Mouse (Mus musculus) brain, embryonic 18.5 days (tissue): Measurements from ENCODE around the gene Rhoj.
"Not testable (repeated sequence)": the region's sequence is repeated elsewhere in the genome, so short reads cannot be mapped to it uniquely, and the experiment has no call there.

Experiments
- DNase-seq: peaks from one replicate; pipeline ENCODE4 v3.0.0-alpha.2; 2012; ENCODE audit warnings: low read depth, low spot score

Gene Rhoj

DNA sequence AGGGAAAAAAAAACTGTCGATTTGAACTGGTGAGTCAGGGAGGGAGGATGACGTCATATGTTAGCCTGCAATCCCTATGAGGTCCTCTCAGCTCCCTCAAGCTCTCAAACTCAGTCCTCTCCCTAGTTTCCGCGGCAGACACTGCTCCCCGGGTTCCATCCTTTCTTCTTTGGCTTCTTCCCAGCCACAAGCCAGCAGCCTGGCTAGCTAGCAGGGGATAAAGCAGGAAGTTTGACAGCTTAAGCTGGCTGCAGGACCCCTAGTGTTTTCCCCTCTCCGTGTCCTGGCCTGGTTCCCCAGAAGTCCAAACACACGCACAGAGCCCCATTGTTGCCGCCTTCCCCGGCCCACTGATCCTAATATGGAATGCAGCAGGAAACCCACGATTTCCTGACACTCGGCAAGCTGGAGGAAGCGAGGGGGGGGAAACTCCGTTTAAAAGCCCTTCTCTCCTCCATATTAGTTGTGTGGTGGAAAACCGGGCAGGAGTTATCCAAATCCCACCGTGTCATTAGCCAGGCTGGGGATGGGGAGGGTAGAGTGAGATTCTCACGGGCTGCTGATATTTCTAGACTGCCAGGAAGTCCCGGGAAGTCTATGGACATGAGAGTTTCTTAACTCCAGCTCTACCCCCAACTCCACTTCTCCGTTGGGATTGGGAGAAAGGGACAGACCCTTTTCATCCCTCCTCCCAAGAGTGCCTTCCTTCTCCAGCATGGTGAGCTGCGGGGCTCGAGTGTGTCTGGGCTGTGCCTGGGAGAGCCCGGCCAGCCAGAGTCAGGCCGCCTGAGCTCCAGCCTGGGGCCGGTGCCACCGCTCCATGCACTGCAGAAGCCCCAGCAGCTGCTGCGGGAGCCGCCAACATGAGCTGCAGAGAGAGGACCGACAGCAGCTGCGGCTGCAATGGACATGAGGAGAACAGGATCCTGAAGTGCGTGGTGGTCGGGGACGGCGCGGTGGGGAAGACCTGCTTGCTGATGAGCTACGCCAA is at the start of gene Rhoj:
Gene Rhoj, plus strand, starts transcription at position 362 of the 991 bp plus-strand sequence.
- DNase-seq: peak; percentile 28

DNA sequence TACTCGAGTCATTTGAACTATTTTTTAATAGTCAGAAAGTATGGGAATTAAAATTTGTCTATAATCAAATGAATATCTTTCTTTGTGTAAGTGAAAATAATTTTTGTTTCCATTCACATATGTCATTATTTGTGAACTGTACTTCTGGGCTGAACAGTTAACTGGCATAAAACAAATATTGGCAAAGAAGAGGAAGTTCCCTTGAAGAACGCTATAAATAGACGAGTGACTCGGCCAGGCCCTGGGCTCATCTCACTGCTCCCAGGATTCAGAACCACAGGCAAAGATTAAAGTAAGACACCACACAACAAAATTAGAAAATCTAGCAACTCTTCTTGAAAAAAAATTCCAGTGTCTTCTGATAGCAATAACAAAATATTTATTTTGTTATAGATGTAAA is 36.4 kb upstream of the Rhoj start:
- no peak for DNase-seq

DNA sequence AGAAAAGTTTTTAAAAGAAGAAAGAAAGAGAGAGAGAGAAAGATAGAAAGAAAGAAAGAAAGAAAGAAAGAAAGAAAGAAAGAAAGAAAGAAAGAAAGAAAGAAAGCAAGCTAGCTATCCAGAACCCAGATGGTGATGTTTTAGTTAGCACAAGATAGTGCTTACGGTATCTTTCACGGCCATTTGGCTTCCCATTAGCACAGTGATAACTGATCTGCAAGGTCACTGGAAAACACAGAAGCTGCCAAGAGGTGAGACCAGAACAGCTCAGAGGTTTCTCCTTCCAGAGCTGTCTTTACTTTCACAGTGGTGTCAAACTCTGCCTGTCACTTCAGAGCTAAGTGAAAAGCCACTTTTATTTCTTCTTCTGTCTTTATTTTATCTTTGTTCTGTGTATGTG is 32.4 kb upstream of the Rhoj start:
- no peak for DNase-seq

DNA sequence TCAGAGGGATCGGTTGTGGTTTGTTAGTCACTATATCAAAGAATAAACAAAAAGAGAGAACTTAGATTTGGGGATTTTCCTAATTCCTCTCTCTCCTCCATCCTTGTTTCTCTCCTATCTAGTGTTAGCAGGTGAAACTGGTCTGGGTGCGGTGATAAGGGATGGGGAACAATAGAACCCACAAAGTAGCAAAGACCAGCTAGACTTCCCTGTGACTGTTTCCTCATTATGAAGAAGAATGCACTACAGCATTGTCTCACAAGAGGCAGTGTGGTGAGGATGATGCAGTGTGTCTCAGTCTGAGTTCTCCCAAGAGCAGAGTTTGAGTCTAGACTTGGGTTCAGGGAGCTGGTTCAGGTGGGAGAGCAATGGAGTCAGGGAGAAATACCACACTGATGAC is 30.7 kb upstream of the Rhoj start:
- DNase-seq: no peak

DNA sequence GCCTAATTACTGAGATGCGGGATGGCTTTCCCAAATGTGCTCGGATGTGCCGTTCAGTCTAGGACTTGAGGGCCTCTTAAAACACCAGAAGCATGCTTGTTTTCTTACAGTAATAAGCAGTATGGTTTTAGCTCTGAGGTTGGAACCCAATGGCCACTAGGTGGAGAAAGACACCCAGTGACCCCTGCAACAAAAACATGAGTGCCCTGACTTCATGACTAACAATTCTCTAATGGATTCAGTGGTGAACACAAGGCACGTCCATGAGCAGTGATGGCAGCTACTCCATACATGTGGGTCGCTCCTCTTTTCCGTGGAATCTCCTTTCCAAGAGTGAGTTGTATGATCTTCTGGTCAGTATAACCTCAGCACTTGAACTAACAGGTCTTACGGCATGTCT is 27.6 kb upstream of the Rhoj start:
- no peak for DNase-seq

DNA sequence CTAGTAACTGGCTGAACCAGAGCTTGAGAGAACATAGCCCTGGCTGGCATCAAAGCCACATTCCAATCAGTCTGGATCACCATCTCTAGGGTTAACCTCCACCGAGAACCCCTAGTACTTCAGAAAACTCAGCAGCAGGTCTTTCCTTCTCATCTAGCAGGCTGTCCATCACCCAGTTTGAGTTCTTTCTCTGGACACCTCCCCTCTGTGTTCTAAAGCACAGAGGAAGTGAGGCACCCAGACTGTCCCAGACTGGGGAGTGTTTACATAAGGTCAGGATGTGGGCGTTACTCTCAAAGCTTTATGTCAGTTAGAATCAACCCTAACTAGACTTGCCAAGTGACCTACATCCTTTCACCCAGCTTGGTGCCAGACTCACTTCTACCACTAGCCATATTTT is 24.9 kb upstream of the Rhoj start:
- DNase-seq: no peak

DNA sequence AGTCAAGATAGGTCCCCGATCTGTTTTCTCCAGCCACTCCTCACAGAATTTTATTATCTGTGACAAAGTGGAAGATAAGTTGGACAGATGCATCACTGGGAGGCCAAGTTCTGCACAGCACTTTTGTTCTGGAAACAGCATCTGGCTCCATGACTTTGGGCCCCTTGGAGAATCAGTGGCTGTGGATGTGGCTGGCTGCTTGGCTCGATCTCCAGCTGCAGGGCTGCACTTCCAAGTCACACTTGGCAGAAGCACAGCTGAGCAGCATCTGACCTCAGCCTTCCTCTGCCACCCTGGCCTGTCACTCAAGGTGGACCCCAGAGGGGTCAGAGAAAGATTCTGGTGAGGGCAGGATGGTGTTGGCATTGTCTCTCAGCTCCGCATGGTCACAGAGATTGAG is 22.0 kb upstream of the Rhoj start:
- no peak for DNase-seq

DNA sequence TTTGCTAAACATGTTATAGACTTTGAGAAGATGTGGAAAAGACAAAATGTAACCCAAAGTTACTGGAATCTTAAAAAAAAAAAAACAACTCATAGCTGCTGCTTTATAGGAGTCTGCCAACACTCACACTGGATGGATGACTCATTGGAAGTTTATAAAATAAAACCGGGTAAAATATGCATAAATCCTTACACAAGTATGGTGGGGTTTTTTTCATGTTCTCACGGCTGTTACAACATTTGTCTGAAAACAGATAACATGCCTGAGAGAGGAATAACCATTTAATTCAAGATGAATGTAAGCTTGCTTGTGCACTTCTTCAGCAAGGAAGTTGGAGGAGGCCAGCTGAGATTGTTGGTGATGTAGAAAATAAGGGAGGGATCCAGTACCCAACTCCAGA is 17.6 kb upstream of the Rhoj start:
- no peak for DNase-seq

DNA sequence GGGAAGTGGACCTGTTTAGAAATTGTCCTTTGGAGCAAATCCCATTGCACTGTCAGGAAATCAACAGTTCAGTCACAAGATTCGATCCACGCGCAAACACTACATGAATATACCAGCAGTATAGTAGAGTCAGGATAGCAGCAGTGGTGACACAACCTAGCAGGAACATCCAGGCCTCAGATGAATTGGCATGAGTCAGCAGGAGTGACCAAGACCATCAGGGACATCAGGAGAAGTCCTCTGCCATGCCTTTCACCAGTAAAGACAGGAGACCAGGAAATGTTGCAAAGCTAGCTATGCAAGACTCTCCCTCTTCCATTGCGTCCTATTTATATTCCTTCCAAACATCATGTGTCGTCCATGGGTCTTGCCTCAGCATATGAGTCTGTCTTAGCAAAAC is 16.6 kb upstream of the Rhoj start:
- no peak for DNase-seq

DNA sequence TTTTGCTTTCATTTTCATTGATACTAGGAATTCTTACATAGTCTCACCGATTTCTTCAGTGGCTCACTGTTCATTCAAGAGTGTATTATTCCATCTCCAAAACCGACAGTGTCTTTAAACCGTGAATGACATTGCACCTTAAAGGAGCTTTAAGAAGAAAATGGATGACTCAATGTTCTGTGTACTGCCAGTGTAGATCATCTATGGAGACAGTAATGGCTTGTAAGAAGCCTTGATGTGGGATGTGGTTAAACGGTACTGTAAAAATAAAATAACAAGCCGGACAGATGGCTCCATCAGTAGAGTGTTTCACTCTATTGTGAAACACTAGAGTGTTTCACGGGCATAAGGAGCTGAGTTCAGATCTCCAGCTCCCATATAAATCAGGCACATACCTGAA is 15.2 kb upstream of the Rhoj start:
- DNase-seq: no peak

DNA sequence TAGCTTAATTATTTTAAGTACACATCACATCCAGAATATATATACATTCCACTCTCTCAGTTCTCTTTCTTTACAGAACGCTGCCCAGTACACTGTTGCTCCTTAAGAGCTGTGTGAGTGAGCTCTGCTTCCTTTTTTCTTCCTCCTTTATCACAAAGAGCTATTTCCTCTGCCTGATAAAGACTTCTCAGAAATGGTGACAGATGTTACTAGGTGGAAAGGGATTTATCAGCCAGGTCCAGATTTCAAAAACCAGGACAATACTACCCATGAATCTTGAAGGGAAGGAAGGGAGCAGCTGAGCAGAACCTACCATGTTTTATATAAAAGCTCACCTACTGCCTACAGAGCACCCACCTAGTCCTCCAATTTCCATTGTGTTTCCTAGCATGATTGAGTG is 8.3 kb upstream of the Rhoj start:
- no peak for DNase-seq

DNA sequence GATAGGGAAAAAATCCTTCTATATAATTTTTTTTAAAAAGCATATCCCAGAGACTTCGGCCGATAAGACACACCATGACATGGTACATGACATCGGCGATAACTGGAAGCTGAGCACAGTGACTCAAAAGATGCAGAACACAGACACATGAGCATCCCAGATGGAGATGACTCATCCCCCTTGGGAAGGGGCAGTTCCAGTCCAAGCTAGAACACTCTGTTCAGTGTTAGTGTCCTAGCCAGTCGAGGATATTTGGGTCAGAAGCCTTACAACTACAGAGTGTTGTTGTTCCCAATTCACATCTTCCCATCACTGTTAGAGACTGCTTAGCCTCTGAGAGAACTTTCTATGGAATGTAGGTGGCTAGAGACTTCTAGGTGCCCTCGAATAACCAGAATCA is 4.0 kb upstream of the Rhoj start:
- no peak for DNase-seq

DNA sequence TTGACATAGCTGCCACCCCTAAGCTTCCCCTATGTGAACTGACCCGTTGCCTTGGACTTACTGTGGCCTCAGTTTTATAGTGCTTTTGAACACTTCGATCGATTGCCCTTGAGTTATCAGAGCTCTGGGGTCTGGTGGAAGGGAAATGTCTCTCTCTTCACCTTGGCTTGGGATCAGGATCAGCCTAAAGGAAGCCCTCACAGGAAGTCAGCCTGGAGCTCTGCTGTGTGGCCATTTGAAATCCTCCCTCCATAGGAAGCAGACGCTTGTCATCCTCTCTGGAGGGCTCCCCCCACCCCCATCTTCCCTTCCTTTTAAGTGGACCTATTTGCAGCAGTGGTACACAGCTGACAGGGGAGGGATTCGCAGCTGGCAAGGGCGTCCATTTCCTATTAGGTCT is 1.6 kb downstream of the Rhoj start:
- no peak for DNase-seq

DNA sequence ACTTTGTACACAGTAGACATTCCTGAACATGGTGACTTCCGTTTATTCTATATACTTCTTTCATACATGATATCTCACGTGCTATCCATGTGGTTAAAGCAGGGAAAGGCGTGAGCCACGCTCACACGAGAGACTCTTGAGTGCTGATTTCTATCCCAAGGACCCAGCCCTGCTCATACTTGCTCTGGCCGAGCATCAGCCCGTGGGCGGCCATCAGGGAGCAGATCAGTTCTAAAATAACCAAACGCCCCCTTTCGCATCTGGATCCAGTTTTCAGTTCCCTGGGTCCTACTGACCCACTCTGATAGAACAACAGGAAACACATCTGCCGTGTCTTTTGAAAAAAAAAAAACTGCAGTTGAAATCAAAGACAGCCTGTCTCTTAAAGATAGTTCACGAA is 2.6 kb downstream of the Rhoj start:
- DNase-seq: no peak

DNA sequence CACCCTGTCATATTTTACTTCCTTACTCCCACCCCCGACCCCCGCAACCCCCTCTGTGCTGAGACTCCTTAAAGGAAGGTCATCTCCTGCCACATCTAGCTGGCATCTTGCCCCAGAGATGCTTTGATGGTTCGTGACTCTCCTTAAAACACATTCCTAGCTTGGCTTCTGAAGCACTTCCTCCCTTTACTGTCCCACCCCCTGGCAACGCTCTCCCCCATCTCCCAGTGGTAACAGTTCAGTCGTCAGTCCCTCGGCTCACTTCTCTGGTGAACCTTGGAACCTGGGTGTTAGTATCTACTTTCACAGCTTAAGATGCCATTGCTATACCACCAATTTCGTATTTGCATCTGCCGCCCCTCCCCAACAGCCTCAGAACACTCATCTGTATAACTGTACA is 3.8 kb downstream of the Rhoj start:
- no peak for DNase-seq

DNA sequence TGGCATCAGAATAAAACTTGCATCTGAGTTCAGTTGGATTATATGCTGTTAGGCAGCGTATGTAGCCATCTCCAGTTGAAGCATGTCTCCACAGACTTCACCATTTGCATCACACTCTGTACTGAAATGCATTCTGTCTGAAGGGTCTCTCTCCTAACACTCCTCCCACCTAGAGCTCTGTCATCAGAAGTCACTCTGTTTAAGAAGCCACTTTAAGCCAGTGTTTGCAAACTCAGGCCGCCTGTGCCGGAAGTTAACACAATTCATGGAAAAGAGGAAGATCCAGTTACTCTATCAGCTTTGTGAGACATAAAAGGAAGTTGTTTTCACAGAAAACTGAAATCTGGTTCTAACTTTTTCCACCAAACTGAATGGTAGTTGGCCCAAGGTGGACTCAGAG is 5.9 kb downstream of the Rhoj start:
- DNase-seq: no peak

DNA sequence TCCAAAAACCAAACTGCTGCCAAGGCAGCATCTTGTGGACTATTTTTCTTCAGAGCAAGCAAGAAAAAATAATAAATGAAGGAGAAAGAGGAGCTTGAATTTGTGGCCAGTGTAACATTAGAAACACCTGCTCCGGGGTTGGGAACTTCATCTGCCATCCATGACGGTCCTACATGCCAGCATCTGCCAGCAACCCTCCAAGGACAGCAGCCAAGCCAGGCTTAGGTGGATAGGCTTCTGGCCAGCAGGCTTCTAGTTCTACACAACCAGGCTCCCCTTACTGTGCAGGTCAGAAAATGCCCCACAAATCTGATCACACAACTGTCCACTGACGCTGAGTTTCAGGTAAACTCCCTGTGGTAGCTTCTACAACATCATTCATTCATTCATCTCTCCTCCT is 7.7 kb downstream of the Rhoj start:
- no peak for DNase-seq

DNA sequence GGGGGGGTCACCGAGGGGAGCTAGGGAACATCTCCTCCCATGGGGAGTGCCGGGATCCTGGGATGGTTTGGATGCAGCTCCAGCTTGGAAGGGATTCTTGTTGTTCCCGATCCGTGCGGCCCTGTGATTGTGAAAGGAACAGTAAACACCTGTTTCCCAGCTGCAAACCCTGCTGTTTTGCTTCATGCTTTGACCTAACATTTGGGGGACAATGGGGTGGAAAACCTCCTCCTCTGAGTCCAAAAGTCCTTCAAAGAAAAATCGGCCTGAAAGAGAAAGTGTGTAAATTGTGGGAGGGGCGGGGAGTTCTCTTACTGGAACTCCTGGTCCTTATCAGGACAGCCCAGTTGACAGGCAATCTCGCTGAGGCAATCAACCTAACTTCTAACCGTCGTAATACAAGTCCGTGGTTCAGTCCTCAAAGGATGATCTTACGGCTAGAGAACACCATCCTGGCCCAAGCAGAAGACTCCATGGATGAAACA is 12.4 kb downstream of the Rhoj start:
- DNase-seq: no peak

DNA sequence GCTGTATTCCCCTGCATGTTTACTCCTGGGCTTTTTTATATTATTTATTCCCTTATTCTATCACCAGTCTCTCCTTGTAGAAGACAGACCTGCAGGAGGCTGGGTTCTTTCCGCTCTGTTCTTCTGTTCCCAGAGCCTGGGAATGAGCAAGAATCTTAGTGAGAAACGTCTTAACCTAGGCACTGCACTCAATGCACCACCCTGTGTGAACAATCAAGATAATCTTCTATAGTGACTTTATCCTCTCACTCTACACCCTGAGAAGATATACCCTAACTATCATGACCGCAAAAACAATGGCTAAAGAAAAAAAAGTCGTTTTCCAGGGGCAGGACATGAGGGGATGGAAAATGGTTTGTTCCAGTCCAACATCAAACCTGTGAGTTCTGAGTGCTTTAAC is 13.1 kb downstream of the Rhoj start:
- no peak for DNase-seq

DNA sequence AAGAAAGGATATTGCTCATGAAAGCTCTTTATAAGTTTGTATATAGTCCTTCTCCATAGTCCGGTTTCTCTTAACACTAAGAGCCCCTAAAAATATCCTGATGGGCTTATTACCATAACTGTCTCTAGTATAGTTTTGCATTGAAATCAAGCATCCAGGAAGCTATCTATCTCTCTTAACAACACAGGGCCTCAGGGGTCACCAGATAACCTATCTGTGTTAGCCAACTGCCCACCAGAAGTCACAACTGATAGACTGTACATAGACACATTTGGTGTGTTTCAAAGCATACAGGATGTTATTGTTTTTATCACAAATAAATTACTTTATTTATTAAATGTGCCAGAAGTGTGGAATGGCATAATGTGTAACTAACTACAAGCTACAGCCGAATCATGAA is 21.1 kb downstream of the Rhoj start:
- DNase-seq: no peak

DNA sequence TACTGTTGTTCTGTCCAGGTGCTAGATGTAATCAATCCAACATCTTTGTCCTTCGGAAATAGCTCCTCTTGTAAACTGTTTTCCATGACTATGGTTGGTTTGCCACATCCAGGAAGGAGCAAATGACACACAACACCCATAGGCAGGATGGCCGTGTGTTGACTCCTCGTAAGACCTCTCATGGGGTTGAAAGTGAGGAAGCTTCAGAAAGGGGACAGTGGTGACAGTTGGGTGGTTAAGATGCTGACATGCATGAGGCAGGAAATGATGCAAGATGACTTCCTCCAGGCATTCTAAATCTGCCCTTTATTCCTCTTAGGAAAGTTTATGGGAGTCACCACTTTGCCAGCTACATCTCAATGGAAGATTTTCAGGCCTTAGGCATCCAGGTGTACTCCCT is 31.8 kb downstream of the Rhoj start:
- DNase-seq: no peak

DNA sequence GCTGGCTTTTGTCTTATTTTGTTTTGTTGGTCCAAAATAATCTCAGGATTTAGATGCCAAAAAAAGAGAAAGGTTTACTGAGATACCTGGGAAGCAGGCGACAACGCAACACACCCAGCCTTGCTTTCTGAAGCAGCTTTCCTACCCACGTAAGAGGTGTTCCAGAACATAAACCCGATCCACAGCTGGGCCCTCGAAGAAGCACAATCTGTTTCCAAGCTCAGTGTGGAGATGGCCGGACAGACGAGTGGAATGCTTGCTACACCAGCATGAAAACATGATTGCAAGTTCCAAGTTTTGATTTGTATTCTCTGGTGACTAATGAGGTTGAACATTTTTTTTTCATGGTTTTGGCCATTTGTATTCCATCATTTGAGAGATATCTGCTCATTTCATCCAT is 32.2 kb downstream of the Rhoj start:
- no peak for DNase-seq

DNA sequence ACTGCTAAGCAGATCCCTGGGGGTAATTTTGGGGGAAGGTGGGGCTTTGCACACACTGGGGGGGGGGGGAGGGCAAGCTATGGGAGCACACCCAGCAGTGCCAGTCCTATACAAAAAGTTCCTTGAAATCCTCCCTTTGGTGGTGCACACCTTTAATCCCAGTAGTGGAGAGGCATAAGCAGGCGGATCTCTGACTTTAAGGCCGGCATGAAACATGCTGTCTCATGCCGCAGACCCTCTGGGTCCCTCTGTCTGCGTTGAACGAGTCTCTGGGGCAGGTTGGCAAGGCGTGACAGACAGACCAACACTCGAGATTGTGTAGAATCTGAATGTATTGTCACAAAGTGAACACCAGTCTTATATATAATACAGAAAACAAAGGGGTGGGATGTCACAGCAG is 40.4 kb downstream of the Rhoj start:
- no peak for DNase-seq

DNA sequence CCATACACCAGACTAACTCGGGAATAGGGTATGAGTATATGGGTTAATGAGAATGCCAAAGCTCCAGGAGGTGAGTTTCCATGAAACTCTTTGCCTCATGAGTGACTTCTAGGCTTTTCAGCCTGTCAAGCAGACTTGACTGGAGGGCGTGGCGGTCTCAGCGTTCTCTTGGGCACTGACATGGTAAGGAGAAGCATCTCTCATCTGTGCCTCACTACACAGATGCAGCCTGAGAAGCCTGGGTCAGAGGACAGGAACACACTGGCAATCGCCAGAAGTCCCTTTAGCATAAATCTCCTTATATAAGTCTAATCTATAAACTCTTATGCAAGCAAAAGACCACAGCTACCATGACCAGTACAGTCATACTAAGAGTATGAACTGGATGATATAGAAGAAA is 41.4 kb downstream of the Rhoj start:
- DNase-seq: not testable (repeated sequence)
